Mouse (Mus musculus) kidney, adult 2 months (tissue): ENCODE results near the gene Btbd10. TPM values are rescaled to one million over a fixed set of nuclear protein-coding genes. Genes with fewer than 3 reads are reported as not detected.

Experiments
- DNase-seq: peaks from one replicate; pipeline ENCODE4 v3.0.0; 2021
- H3K27ac ChIP-seq: fragments of 200-500 bp; 2 replicates; pipeline ENCODE4 v1.5.1; 2012; ENCODE audit warnings: low read depth, low read length, control low read depth, inconsistent platforms; ENCODE audit not compliant: insufficient read depth
- H3K27me3 ChIP-seq: fragments of 200-500 bp; replicated peaks from 2 replicates; pipeline ENCODE4 v1.6.1; 2012; ENCODE audit warnings: mild to moderate bottlenecking, moderate library complexity, low read length, inconsistent platforms; ENCODE audit not compliant: control insufficient read depth, insufficient read depth
- H3K36me3 ChIP-seq: fragments of 200-500 bp; 2 replicates; pipeline ENCODE4 v1.6.1; 2012; ENCODE audit warnings: mild to moderate bottlenecking, moderate library complexity, low read length, inconsistent platforms; ENCODE audit not compliant: control insufficient read depth, insufficient read depth
- H3K4me1 ChIP-seq: fragments of 200-500 bp; 2 replicates; pipeline ENCODE4 v1.6.1; 2011; ENCODE audit warnings: low read length; ENCODE audit not compliant: control insufficient read depth, insufficient read depth
- H3K4me3 ChIP-seq: fragments of 200-500 bp; 2 replicates; pipeline ENCODE4 v1.5.1; 2011; ENCODE audit warnings: mild to moderate bottlenecking, low read depth, low read length, control low read depth; ENCODE audit not compliant: insufficient read depth
- CTCF ChIP-seq: fragments of 200-500 bp; conservative IDR thresholded peaks from 2 replicates; pipeline ENCODE4 v1.5.1; 2011; ENCODE audit warnings: low read depth, mild to moderate bottlenecking, control low read depth, low read length, moderate library complexity, mixed read lengths; ENCODE audit not compliant: insufficient read depth, insufficient read length
- POLR2A ChIP-seq: fragments of 200-500 bp; IDR thresholded peaks from one replicate; pipeline ENCODE4 v1.6.1; 2011; ENCODE audit warnings: low read depth, low read length, control low read depth
- WGBS: fragments of 180-500 bp; shearing (Covaris S2); methylation state at CpG from one replicate; pipeline ENCODE4 v1.1.7; 2018; 5-methylcytosine and 5-hydroxymethylcytosine counted together
- polyA plus RNA-seq: library from polyadenylated mRNA; depleted of rRNA; stranded (reverse); fragments of >200 nt; gene quantifications from 2 replicates; pipeline ENCODE4 v1.2.3, GENCODE M21; 2012; rRNA removed

Gene Btbd10
- 7.4 TPM in 2 replicates for polyA plus RNA-seq

DNA sequence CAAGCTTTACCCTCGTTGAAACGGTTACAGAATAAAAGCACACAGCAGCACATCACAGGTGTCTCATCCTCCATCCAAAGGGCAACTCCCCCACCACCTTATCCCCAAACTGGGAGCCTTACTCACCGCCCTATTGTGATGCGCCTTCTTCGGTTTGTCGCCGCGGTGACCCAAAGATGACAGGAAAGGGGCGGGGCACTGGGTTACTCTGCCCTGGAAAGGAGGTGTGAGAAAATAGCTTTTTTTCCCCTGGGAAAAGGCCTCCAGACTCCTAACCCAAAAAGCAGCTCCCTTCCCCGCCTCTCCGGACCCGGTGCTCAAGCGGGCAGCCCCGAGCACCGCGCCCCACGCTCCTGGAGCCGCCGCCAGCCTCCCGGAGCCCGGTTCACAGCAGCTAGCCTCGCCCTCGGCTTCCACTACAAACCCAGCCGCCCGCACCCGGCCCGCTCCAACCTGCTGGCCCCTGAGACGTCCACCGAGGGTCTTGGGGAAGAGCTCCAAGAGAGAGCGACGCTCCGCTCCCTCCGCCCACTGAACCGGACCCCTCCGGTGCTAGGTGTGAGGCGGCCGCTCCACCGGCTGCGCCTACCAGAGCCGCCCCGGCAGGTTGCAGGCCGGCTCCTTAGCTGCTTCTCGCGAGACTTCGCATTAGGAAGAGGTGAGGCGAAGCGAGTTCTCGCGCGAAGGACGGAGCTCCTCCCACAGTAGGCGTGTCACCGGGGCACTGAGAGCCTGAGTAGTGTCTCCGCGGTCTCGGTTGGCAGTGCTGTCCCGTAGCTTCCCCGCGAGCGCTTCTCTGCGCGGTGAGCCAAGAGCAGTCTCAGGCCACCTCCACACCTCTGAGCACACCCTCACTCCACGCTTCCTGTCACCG lies at the start of gene Btbd10:
Gene Btbd10 (minus strand): TSS at position 647 of the 874 bp plus-strand sequence.
- H3K4me1 ChIP-seq: peaks cover 4% of the 10 kb centered on the region; the same call in 1 of the 2 replicates
- TF ChIP-seq CTCF (no peak), POLR2A (peak; percentile 83)
- peak within 1 kb of the TSS; percentile 26; the same call in 1 of the 2 replicates for H3K27ac ChIP-seq
- peak; percentile 99 for DNase-seq
- H3K36me3 ChIP-seq: no peaks in the 10 kb centered on the region
- H3K27me3 ChIP-seq: no peaks in the 10 kb centered on the region
- H3K4me3 ChIP-seq: peak within 1 kb of the TSS; percentile 79
- under 1% methylated on average over 64 of the region's 64 CpGs for WGBS

DNA sequence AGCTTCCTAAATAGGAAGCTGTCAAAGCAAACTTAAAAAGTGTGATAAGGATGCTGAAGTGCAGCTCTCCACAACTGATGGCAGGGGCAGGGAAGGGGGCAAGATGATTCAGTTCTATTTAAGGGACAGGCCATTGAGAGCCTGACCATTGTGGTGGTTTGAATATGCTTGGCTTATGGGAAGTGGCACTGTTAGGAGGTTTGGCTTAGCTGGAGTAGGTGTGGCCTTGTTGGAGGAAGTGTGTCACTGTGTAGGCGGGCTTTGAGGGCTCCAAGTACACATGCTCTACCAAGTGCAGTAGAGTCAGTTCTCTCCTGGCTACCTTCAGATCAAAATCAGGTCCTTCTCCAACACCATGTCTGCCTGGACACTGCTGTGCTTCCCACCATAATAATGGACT lies 47.3 kb upstream of the Btbd10 start:
- Histone ChIP-seq H3K36me3 (no peaks in the 10 kb centered on the region), H3K4me1 (no peaks in the 10 kb centered on the region), H3K27me3 (no peaks in the 10 kb centered on the region), H3K27ac (no peak overlapping the region), H3K4me3 (no peak overlapping the region)
- no peak for TF ChIP-seq CTCF
- TF ChIP-seq POLR2A: no peak
- WGBS: 93% methylated on average over 1 of the region's 1 CpGs
- DNase-seq: no peak

DNA sequence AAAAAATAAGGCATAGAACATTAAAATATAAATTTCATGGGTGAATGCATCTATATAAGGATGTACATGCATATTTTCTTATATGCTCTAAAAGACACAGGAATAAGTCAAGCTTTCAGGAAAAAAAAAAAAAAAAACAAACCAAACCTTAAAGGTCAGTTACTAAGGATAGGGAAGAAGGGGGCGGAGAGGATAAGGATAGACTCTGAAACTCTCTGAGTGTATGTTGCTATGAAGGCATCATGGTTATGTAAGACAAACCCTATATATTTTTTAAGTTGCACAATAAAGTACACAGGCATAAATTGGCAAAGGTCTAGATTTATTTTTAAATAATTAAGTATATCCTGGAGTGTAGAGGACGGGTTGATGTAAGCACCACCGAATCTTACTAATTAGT lies 46.1 kb upstream of the Btbd10 start:
- Histone ChIP-seq H3K27ac (no peak overlapping the region), H3K4me1 (no peaks in the 10 kb centered on the region), H3K4me3 (no peak overlapping the region), H3K27me3 (no peaks in the 10 kb centered on the region), H3K36me3 (no peaks in the 10 kb centered on the region)
- 90% methylated on average over 3 of the region's 3 CpGs for WGBS
- TF ChIP-seq CTCF: no peak
- no peak for TF ChIP-seq POLR2A
- DNase-seq: no peak

DNA sequence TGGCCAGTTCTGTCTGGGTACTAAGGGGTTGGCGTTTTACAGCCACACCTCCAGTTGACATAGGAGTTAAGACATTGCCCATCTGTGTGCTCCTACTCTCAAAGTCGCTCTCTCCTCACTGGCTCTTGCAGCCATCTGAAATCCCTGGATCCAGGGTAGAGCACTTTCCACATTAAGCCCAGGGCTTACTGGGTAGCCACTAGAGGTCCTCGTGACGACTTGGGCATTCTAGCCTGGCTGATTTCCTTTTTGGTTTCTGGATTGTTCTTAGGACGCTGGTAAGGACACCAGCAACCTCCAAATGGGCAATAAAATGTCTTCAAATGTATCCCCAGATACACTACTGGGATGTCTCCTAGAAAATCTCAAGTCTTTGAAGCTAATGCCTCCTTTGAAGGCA lies 39.5 kb upstream of the Btbd10 start:
- peak; percentile 10 for DNase-seq

DNA sequence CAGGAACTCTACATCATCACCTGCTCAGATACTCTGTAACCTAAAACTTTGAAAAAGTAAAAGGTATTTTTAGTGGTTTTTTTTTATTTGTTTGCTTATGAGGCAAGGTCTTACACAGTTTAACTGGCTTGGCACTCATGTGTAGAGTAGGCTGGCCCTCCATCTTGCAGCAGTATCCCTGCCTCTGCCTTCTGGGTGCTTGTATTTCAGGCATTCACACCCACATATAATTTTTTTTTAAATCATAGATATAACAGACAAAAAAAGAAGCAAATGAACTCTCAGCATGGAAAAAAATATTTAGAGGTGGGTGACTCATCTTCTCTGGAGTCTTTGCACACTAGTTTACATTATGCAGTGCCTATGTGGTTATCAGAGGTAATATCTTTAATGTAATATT lies 28.9 kb upstream of the Btbd10 start:
- H3K36me3 ChIP-seq: no peaks in the 10 kb centered on the region
- DNase-seq: no peak
- H3K4me3 ChIP-seq: no peak overlapping the region
- H3K27ac ChIP-seq: no peak overlapping the region
- H3K4me1 ChIP-seq: no peaks in the 10 kb centered on the region
- TF ChIP-seq POLR2A: no peak
- TF ChIP-seq CTCF: no peak
- no peaks in the 10 kb centered on the region for H3K27me3 ChIP-seq

More for the DNA sequence above, 39.5 kb upstream of the Btbd10 start:
- Histone ChIP-seq H3K4me3 (no peak overlapping the region), H3K36me3 (no peaks in the 10 kb centered on the region), H3K4me1 (no peaks in the 10 kb centered on the region), H3K27ac (no peak overlapping the region), H3K27me3 (no peaks in the 10 kb centered on the region)
- TF ChIP-seq CTCF (no peak; the same call in 1 of the 2 replicates), POLR2A (no peak)
- 65% methylated on average over 5 of the region's 5 CpGs for WGBS

DNA sequence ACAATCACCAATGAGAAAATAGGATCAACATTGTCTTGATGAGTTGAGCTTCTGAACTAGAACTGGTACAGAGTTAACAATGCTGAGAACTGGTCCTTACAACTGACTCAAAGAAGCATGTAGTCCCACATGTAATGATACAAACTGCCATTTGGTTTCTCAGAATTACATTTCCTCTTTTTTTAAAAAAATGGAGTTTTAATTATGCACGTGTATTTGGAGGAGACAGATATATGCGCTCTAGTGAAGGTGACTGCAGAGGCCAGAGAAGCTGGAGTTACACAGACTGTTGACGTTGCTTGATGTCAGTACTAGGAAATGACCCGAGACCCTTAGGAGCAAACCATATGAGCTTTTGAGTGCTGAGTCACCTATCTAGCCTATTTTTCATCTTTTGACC lies 27.5 kb upstream of the Btbd10 start:
- H3K4me1 ChIP-seq: no peaks in the 10 kb centered on the region
- WGBS: 81% methylated on average over 4 of the region's 4 CpGs
- DNase-seq: no peak
- TF ChIP-seq POLR2A: no peak
- no peak for TF ChIP-seq CTCF
- no peak overlapping the region for H3K4me3 ChIP-seq
- no peaks in the 10 kb centered on the region for H3K36me3 ChIP-seq
- H3K27ac ChIP-seq: no peak overlapping the region
- H3K27me3 ChIP-seq: no peaks in the 10 kb centered on the region

DNA sequence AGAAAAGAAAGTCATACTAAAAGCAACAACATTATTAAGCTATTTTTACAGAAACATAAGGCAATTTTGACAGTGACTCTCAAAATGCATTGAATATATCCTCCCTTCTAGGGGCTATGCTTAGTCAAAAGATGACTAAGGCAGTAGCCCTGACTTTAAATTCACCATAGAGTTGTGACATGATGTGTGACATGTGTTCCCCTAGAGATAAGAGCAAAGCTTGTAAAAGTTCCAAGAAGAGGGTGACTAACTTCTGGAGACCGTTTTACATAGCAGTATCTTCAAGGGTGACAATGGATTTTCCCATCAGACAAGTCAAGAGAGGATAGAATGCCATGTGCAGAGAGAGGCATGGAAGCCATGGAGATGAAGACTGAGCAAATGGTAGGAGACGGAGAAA lies 22.4 kb upstream of the Btbd10 start:
- Histone ChIP-seq H3K4me1 (no peaks in the 10 kb centered on the region), H3K4me3 (no peak overlapping the region), H3K27me3 (no peaks in the 10 kb centered on the region), H3K27ac (no peak overlapping the region), H3K36me3 (no peaks in the 10 kb centered on the region)
- WGBS: 80% methylated on average over 2 of the region's 2 CpGs
- no peak for DNase-seq
- TF ChIP-seq POLR2A: no peak

DNA sequence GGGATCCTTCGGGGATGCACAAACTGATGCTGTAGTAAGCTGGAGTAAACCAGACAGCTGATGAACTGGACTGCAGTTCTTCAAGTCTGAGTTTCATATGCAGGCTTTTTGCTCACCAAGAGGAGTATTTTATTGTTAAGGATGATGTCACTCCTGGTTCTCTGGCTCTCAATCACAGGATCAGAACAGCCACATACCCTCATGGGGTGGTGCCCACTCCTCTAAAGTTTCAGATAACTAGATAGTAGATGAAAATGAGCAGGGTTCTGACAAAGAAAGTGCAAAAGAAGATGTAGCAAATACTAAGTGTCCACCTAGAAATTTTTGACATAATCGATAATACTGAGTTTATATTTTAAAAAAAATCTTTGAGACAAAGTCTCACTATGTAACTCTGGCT lies 19.3 kb upstream of the Btbd10 start, which contains the start of gene Pth:
Gene Pth (minus strand): TSS at position 101 of the 400 bp plus-strand sequence.
- H3K36me3 ChIP-seq: no peaks in the 10 kb centered on the region
- DNase-seq: no peak
- no peaks in the 10 kb centered on the region for H3K27me3 ChIP-seq
- H3K4me3 ChIP-seq: no peak within 1 kb of the TSS
- TF ChIP-seq CTCF (no peak), POLR2A (no peak)
- no peaks in the 10 kb centered on the region for H3K4me1 ChIP-seq
- H3K27ac ChIP-seq: no peak within 1 kb of the TSS
- 94% methylated on average over 2 of the region's 2 CpGs for WGBS
